Mouse (Mus musculus) neural tube, embryonic 12.5 days (tissue): ENCODE measurements around the gene Suclg2. TPM values are rescaled to one million over a fixed set of nuclear protein-coding genes. Genes with fewer than 3 reads are reported as not detected.

ENCODE experiments used
- ATAC-seq: fragments of 200-750 bp; cut with Nextera tagmentation; 2 replicates; pipeline ENCODE4 v1.8.0; 2017; ENCODE audit warnings: low read depth, mild to moderate bottlenecking, moderate TSS enrichment, moderate library complexity; ENCODE audit not compliant: low FRiP score
- H3K27ac ChIP-seq: fragments of 300-500 bp; sonication (generic); 2 replicates; pipeline ENCODE4 v1.5.1; 2016
- H3K27me3 ChIP-seq: fragments of 300-500 bp; sonication (generic); replicated peaks from 2 replicates; pipeline ENCODE4 v1.6.1; 2016; ENCODE audit warnings: mild to moderate bottlenecking
- H3K36me3 ChIP-seq: fragments of 300-500 bp; sonication (generic); 2 replicates; pipeline ENCODE4 v1.6.1; 2016; ENCODE audit warnings: mild to moderate bottlenecking
- H3K4me1 ChIP-seq: fragments of 300-500 bp; sonication (generic); 2 replicates; pipeline ENCODE4 v1.6.1; 2016
- H3K4me2 ChIP-seq: fragments of 300-500 bp; sonication (generic); replicated peaks from 2 replicates; pipeline ENCODE4 v1.6.1; 2016; ENCODE audit warnings: mild to moderate bottlenecking
- H3K4me3 ChIP-seq: fragments of 300-500 bp; sonication (generic); 2 replicates; pipeline ENCODE4 v1.5.1; 2016
- H3K9ac ChIP-seq: fragments of 300-500 bp; sonication (generic); 2 replicates; pipeline ENCODE4 v1.6.1; 2016; ENCODE audit warnings: mild to moderate bottlenecking
- H3K9me3 ChIP-seq: fragments of 300-500 bp; sonication (generic); 2 replicates; pipeline ENCODE4 v1.6.1; 2016; ENCODE audit warnings: mild to moderate bottlenecking
- WGBS: fragments of 180-500 bp; shearing (Covaris S2); methylation state at CpG from one replicate; pipeline ENCODE4 v1.1.7; 2016; 5-methylcytosine and 5-hydroxymethylcytosine counted together
- polyA plus RNA-seq: library from polyadenylated mRNA; unstranded; fragments of >200 nt; fragmentation: Nextera tagmentation; extraction: Ambion mirVana; gene quantifications from 2 replicates; pipeline ENCODE4 v1.2.1, GENCODE M21; 2016

The Suclg2 gene
- polyA plus RNA-seq = 23.7 and 26.6 TPM in 2 replicates

GRCm38 (mm10) chr6:95718031-95718968, at the start of gene Suclg2:
Gene Suclg2, minus strand, starts transcription at chr6:95718800.
- H3K9ac ChIP-seq = peak within 1 kb of the TSS; percentile 79
- WGBS = under 1% methylated on average over 62 of the region's 74 CpGs
- peak; percentile 91 for ATAC-seq

GRCm38 (mm10) chr6:95766566-95766965, 48.0 kb upstream of the Suclg2 start:
- Histone ChIP-seq H3K9me3 (no peaks in the 10 kb centered on the region), H3K4me2 (no peak overlapping the region), H3K27ac (no peak overlapping the region), H3K4me1 (no peaks in the 10 kb centered on the region), H3K27me3 (no peaks in the 10 kb centered on the region), H3K9ac (no peak overlapping the region), H3K4me3 (no peak overlapping the region), H3K36me3 (no peaks in the 10 kb centered on the region)
- ATAC-seq = no peak
- WGBS = 71% methylated on average over 4 of the region's 4 CpGs

More at GRCm38 (mm10) chr6:95718031-95718968, at the start of gene Suclg2:
- Histone ChIP-seq H3K36me3 (no peaks in the 10 kb centered on the region), H3K27ac (no peak within 1 kb of the TSS), H3K27me3 (no peaks in the 10 kb centered on the region), H3K4me1 (no peaks in the 10 kb centered on the region), H3K9me3 (no peaks in the 10 kb centered on the region), H3K4me2 (peak within 1 kb of the TSS; percentile 87), H3K4me3 (peak within 1 kb of the TSS; percentile 81)

- H3K4me1 ChIP-seq = no peaks in the 10 kb centered on the region
- H3K36me3 ChIP-seq = no peaks in the 10 kb centered on the region
- no peak for ATAC-seq
- H3K4me3 ChIP-seq = no peak overlapping the region
- 88% methylated on average over 10 of the region's 10 CpGs for WGBS
- H3K9me3 ChIP-seq = no peaks in the 10 kb centered on the region
- H3K27me3 ChIP-seq = no peaks in the 10 kb centered on the region
- H3K9ac ChIP-seq = no peak overlapping the region
- H3K4me2 ChIP-seq = no peak overlapping the region
- H3K27ac ChIP-seq = no peak overlapping the region
Measured at GRCm38 (mm10) chr6:95759558-95760172, 41.1 kb upstream of the Suclg2 start.

- H3K27me3 ChIP-seq = no peaks in the 10 kb centered on the region
- WGBS = 86% methylated on average over 4 of the region's 4 CpGs
- H3K4me3 ChIP-seq = no peak overlapping the region
- no peaks in the 10 kb centered on the region for H3K36me3 ChIP-seq
- no peaks in the 10 kb centered on the region for H3K4me1 ChIP-seq
- H3K9ac ChIP-seq = no peak overlapping the region
- ATAC-seq = no peak
- H3K27ac ChIP-seq = no peak overlapping the region
- no peaks in the 10 kb centered on the region for H3K9me3 ChIP-seq
- H3K4me2 ChIP-seq = no peak overlapping the region
Measured at GRCm38 (mm10) chr6:95742378-95742777, 23.8 kb upstream of the Suclg2 start.

- H3K27me3 ChIP-seq = no peaks in the 10 kb centered on the region
- H3K4me2 ChIP-seq = no peak overlapping the region
- H3K36me3 ChIP-seq = no peaks in the 10 kb centered on the region
- no peaks in the 10 kb centered on the region for H3K4me1 ChIP-seq
- H3K27ac ChIP-seq = no peak overlapping the region
- no peak overlapping the region for H3K9ac ChIP-seq
- WGBS = 42% methylated on average over 11 of the region's 11 CpGs
- H3K9me3 ChIP-seq = no peaks in the 10 kb centered on the region
- no peak overlapping the region for H3K4me3 ChIP-seq
- no peak for ATAC-seq
Measured at GRCm38 (mm10) chr6:95731570-95732367, 13.2 kb upstream of the Suclg2 start.

GRCm38 (mm10) chr6:95729399-95729798, 10.8 kb upstream of the Suclg2 start:
- 81% methylated on average over 5 of the region's 5 CpGs for WGBS
- Histone ChIP-seq H3K4me3 (no peak overlapping the region), H3K36me3 (no peaks in the 10 kb centered on the region), H3K9ac (no peak overlapping the region), H3K4me2 (no peak overlapping the region), H3K27ac (no peak overlapping the region), H3K4me1 (no peaks in the 10 kb centered on the region), H3K9me3 (no peaks in the 10 kb centered on the region), H3K27me3 (no peaks in the 10 kb centered on the region)
- ATAC-seq = no peak

- Histone ChIP-seq H3K36me3 (no peaks in the 10 kb centered on the region), H3K4me1 (no peaks in the 10 kb centered on the region), H3K4me3 (no peak overlapping the region), H3K27ac (no peak overlapping the region), H3K4me2 (no peak overlapping the region), H3K27me3 (no peaks in the 10 kb centered on the region), H3K9me3 (no peaks in the 10 kb centered on the region), H3K9ac (no peak overlapping the region)
- 56% methylated on average over 6 of the region's 6 CpGs for WGBS
- ATAC-seq = no peak
Measured at GRCm38 (mm10) chr6:95725281-95725680, 6.7 kb upstream of the Suclg2 start.

- ATAC-seq = no peak
- Histone ChIP-seq H3K9me3 (no peaks in the 10 kb centered on the region), H3K4me3 (no peak overlapping the region), H3K27me3 (no peaks in the 10 kb centered on the region), H3K36me3 (no peaks in the 10 kb centered on the region), H3K27ac (no peak overlapping the region), H3K4me2 (no peak overlapping the region), H3K4me1 (no peaks in the 10 kb centered on the region), H3K9ac (no peak overlapping the region)
- WGBS = 54% methylated on average over 6 of the region's 6 CpGs
Measured at GRCm38 (mm10) chr6:95723361-95723760, 4.8 kb upstream of the Suclg2 start.

- H3K9ac ChIP-seq = no peak overlapping the region
- no peak overlapping the region for H3K27ac ChIP-seq
- no peaks in the 10 kb centered on the region for H3K9me3 ChIP-seq
- H3K4me3 ChIP-seq = no peak overlapping the region
- ATAC-seq = no peak
- 91% methylated on average over 3 of the region's 3 CpGs for WGBS
- H3K4me2 ChIP-seq = no peak overlapping the region
- H3K4me1 ChIP-seq = no peaks in the 10 kb centered on the region
- no peaks in the 10 kb centered on the region for H3K36me3 ChIP-seq
- no peaks in the 10 kb centered on the region for H3K27me3 ChIP-seq
Measured at GRCm38 (mm10) chr6:95719791-95720190, 1.2 kb upstream of the Suclg2 start.

- no peaks in the 10 kb centered on the region for H3K4me1 ChIP-seq
- H3K27me3 ChIP-seq = no peaks in the 10 kb centered on the region
- H3K9me3 ChIP-seq = no peaks in the 10 kb centered on the region
- ATAC-seq = no peak; the same call in none of the 2 replicates
- peak overlapping the region; percentile 81 for H3K4me3 ChIP-seq
- no peak overlapping the region for H3K27ac ChIP-seq
- H3K9ac ChIP-seq = peak overlapping the region; percentile 79; the same call in 1 of the 2 replicates
- peak overlapping the region; percentile 87 for H3K4me2 ChIP-seq
- H3K36me3 ChIP-seq = no peaks in the 10 kb centered on the region
- no CpG with 5 or more reads among the region's 1 CpGs for WGBS
Measured at GRCm38 (mm10) chr6:95718969-95719333, 351 bp upstream of the Suclg2 start.

- Histone ChIP-seq H3K9me3 (no peaks in the 10 kb centered on the region), H3K4me1 (no peaks in the 10 kb centered on the region)
- WGBS = 86% methylated on average over 3 of the region's 3 CpGs
Measured at GRCm38 (mm10) chr6:95717071-95717470, 1.5 kb downstream of the Suclg2 start.

GRCm38 (mm10) chr6:95716476-95716875, 2.1 kb downstream of the Suclg2 start:
- no peak overlapping the region for H3K4me3 ChIP-seq
- no peak for ATAC-seq
- 93% methylated on average over 5 of the region's 5 CpGs for WGBS

More at GRCm38 (mm10) chr6:95717071-95717470, 1.5 kb downstream of the Suclg2 start:
- Histone ChIP-seq H3K4me2 (no peak overlapping the region), H3K4me3 (no peak overlapping the region), H3K36me3 (no peaks in the 10 kb centered on the region), H3K27ac (no peak overlapping the region), H3K27me3 (no peaks in the 10 kb centered on the region), H3K9ac (no peak overlapping the region)
- no peak for ATAC-seq

More at GRCm38 (mm10) chr6:95716476-95716875, 2.1 kb downstream of the Suclg2 start:
- no peaks in the 10 kb centered on the region for H3K27me3 ChIP-seq
- no peak overlapping the region for H3K4me2 ChIP-seq
- no peaks in the 10 kb centered on the region for H3K36me3 ChIP-seq
- H3K9me3 ChIP-seq = no peaks in the 10 kb centered on the region
- no peaks in the 10 kb centered on the region for H3K4me1 ChIP-seq
- no peak overlapping the region for H3K27ac ChIP-seq
- H3K9ac ChIP-seq = no peak overlapping the region
